Mouse (Mus musculus) heart, embryonic 13.5 days (tissue): Measurements from ENCODE around the gene Gnai3. TPM values are rescaled to one million over a fixed set of nuclear protein-coding genes. Genes with fewer than 3 reads are reported as not detected.

Experiments
- polyA plus RNA-seq: library from polyadenylated mRNA; unstranded; fragments of >200 nt; fragmentation: Nextera tagmentation; extraction: Ambion mirVana; gene quantifications from 2 replicates; pipeline ENCODE4 v1.2.1, GENCODE M21; 2015

Gene Gnai3
- polyA plus RNA-seq, 1 experiment from 2014 or later, result 74.7 TPM

Other genes starting within 250 kb of the Gnai3 start
- gene Gstm7, start 214.3 kb downstream of the Gnai3 start, polyA plus RNA-seq, result 14.6 and 15.9 TPM in 2 replicates
- gene Gstm6, start 202.4 kb downstream of the Gnai3 start, polyA plus RNA-seq, result 9.5 and 11.5 TPM in 2 replicates
- 0.50 TPM in 1 of 2 replicates, not detected in the other for gene Gstm3, start 176.9 kb downstream of the Gnai3 start, polyA plus RNA-seq
- 52.9 and 53.5 TPM in 2 replicates for gene Gstm2, start 159.7 kb downstream of the Gnai3 start, polyA plus RNA-seq
- 44.3 and 50.5 TPM in 2 replicates for gene Gstm1, start 128.2 kb downstream of the Gnai3 start, polyA plus RNA-seq
- 15.2 and 16.4 TPM in 2 replicates for gene Gstm4, start 101.3 kb downstream of the Gnai3 start, polyA plus RNA-seq
- gene Ampd2, start 59.5 kb downstream of the Gnai3 start, polyA plus RNA-seq, result 29.4 and 30.3 TPM in 2 replicates
- gene Gnat2, start 53.4 kb downstream of the Gnai3 start, polyA plus RNA-seq, result 0.20 and 1.3 TPM in 2 replicates
- 0.14 TPM in 1 of 2 replicates, not detected in the other for gene Gpr61, start 8.7 kb upstream of the Gnai3 start, polyA plus RNA-seq
- 2.6 and 2.8 TPM in 2 replicates for gene Amigo1, start 40.2 kb upstream of the Gnai3 start, polyA plus RNA-seq
- gene Cyb561d1, start 55.1 kb upstream of the Gnai3 start, polyA plus RNA-seq, result 2.3 and 3.1 TPM in 2 replicates
- gene Atxn7l2, start 64.8 kb upstream of the Gnai3 start, polyA plus RNA-seq, result 7.5 and 8.7 TPM in 2 replicates
- 2.4 and 3.2 TPM in 2 replicates for gene Sypl2, start 80.5 kb upstream of the Gnai3 start, polyA plus RNA-seq
- 213 and 243 TPM in 2 replicates for gene Psma5, start 110.8 kb upstream of the Gnai3 start, polyA plus RNA-seq
- 8.9 and 11.9 TPM in 2 replicates for gene Sort1, start 137.9 kb upstream of the Gnai3 start, polyA plus RNA-seq
- gene Mybphl, start 218.8 kb upstream of the Gnai3 start, polyA plus RNA-seq, result 40.7 and 45.8 TPM in 2 replicates
- 24.4 and 25.4 TPM in 2 replicates for gene Psrc1, start 237.7 kb upstream of the Gnai3 start, polyA plus RNA-seq